Mouse (Mus musculus) heart, adult 2 months (tissue): ENCODE data around the gene 4930519P11Rik. TPM values are rescaled to one million over a fixed set of nuclear protein-coding genes. Genes with fewer than 3 reads are reported as not detected.

Source experiments
- DNase-seq, 2 experiments: peaks; one replicate each; pipeline ENCODE4 v3.0.0; 2021
- H3K27ac ChIP-seq: fragments of 200-600 bp; 2 replicates; pipeline ENCODE4 v1.8.1; 2022
- H3K27me3 ChIP-seq: fragments of 200-500 bp; 2 replicates; pipeline ENCODE4 v1.6.1; 2012; ENCODE audit warnings: mild to moderate bottlenecking, low read length, inconsistent platforms, mixed read lengths; ENCODE audit not compliant: control insufficient read depth, insufficient read depth
- H3K36me3 ChIP-seq: fragments of 200-500 bp; 2 replicates; pipeline ENCODE4 v1.6.1; 2012; ENCODE audit warnings: low read length, inconsistent platforms; ENCODE audit not compliant: control insufficient read depth, insufficient read depth
- H3K4me1 ChIP-seq: fragments of 200-500 bp; 2 replicates; pipeline ENCODE4 v1.6.1; 2011; ENCODE audit warnings: low read length; ENCODE audit not compliant: control insufficient read depth, insufficient read depth
- H3K4me3 ChIP-seq: fragments of 200-600 bp; 2 replicates; pipeline ENCODE4 v1.8.1; 2022
- H3K79me2 ChIP-seq: fragments of 200-500 bp; replicated peaks from 2 replicates; pipeline ENCODE4 v1.6.1; 2012; ENCODE audit warnings: mild to moderate bottlenecking, inconsistent platforms, low read length, moderate library complexity, mixed read lengths; ENCODE audit not compliant: control insufficient read depth, insufficient read depth
- H3K9ac ChIP-seq: fragments of 200-500 bp; 2 replicates; pipeline ENCODE4 v1.6.1; 2012; ENCODE audit warnings: low read depth, mild to moderate bottlenecking, control low read depth, inconsistent platforms, low read length, mixed read lengths
- CTCF ChIP-seq: fragments of 200-600 bp; IDR thresholded peaks from 2 replicates; pipeline ENCODE4 v1.8.1; 2022; ENCODE audit warnings: antibody characterized with exemption, mild to moderate bottlenecking, moderate library complexity
- EP300 ChIP-seq: fragments of 200-500 bp; IDR thresholded peaks from 2 replicates; pipeline ENCODE4 v1.6.1; 2011; ENCODE audit warnings: low read depth, low read length, control low read depth; ENCODE audit not compliant: insufficient read depth
- POLR2A ChIP-seq: fragments of 200-500 bp; IDR thresholded peaks from 2 replicates; pipeline ENCODE4 v1.6.1; 2011; ENCODE audit warnings: mild to moderate bottlenecking, low read depth, low read length, control low read depth; ENCODE audit not compliant: insufficient read depth
- WGBS: fragments of 180-500 bp; shearing (Covaris S2); methylation state at CpG from one replicate; pipeline ENCODE4 v1.1.7; 2018; 5-methylcytosine and 5-hydroxymethylcytosine counted together
- intact Hi-C: fragments of 180-260 bp; cut with DNase I; formaldehyde crosslinking; loops from one replicate; pipeline ENCODE4 v1.15.1; 2025
- polyA plus RNA-seq: library from polyadenylated mRNA; depleted of rRNA; stranded (reverse); fragments of >200 nt; gene quantifications from 2 replicates; pipeline ENCODE4 v1.2.3, GENCODE M21; 2012
- total RNA-seq, 2 experiments: library from RNA; stranded (reverse); gene quantifications; 2 replicates each; pipeline ENCODE4 v1.2.3; 2021

Gene 4930519P11Rik
- total and polyA plus RNA-seq, 3 experiments = 0.57 TPM; not detected in 2

- TF ChIP-seq EP300 (no peak), CTCF (peak; percentile 64), POLR2A (no peak)
- H3K27me3 ChIP-seq = no peaks in the 10 kb centered on the region
- intact Hi-C loops = loop anchor here (2.0 kb wide), 1 partner anchor 296 kb away; no protein-coding TSS in a partner anchor
- no peaks in the 10 kb centered on the region for H3K79me2 ChIP-seq
- H3K27ac ChIP-seq = no peak overlapping the region
- no peak overlapping the region for H3K4me3 ChIP-seq
- 81% methylated on average over 5 of the region's 5 CpGs for WGBS
- DNase-seq = no peak
- no peaks in the 10 kb centered on the region for H3K36me3 ChIP-seq
- H3K9ac ChIP-seq = no peak overlapping the region
- no peaks in the 10 kb centered on the region for H3K4me1 ChIP-seq
These were observed 33.4 kb upstream of the 4930519P11Rik start for GRCm38 (mm10) chr2:154646634-154647033.

DNA sequence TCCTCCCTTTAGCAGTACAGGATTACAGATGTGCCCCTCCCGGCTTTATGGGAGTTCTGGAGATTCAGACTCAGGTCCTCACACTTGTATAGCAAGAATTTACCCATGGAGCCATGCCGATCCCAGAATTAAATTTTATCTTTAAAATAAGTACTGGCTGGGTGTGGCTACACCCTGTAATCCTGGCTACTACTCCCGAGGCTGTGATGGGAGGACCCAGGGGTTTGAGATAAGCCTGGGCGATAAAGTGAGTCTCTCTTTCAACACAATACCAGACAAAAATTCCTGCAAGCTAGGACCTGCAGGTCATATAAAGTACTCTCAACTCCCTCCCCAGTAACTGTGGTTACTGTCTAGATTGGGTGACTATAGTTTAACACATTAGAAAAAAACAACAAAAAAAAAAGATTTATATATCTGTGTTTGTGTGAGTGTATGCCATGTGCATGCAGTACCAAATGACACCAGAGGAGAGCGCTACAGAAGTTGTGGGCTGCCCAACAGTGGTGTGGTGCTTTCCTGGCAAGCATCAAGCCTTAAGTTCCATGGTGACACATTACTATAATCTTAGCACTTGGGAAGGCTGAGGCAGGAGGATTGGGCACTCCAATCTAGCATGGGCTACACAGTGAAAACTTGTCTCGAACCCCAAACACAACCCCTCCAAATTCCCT is 29.6 kb upstream of the 4930519P11Rik start:
- no peaks in the 10 kb centered on the region for H3K79me2 ChIP-seq
- no peak overlapping the region for H3K9ac ChIP-seq
- WGBS = 73% methylated on average over 6 of the region's 6 CpGs
- H3K27ac ChIP-seq = no peak overlapping the region
- TF ChIP-seq CTCF = 0 out of 2 replicates have a peak, but pooled peaks have one; percentile 6
- no peak for TF ChIP-seq EP300
- H3K4me3 ChIP-seq = no peak overlapping the region
- no peaks in the 10 kb centered on the region for H3K27me3 ChIP-seq
- intact Hi-C loops = no loop called here
- H3K4me1 ChIP-seq = no peaks in the 10 kb centered on the region
- no peaks in the 10 kb centered on the region for H3K36me3 ChIP-seq
- no peak for DNase-seq

DNA sequence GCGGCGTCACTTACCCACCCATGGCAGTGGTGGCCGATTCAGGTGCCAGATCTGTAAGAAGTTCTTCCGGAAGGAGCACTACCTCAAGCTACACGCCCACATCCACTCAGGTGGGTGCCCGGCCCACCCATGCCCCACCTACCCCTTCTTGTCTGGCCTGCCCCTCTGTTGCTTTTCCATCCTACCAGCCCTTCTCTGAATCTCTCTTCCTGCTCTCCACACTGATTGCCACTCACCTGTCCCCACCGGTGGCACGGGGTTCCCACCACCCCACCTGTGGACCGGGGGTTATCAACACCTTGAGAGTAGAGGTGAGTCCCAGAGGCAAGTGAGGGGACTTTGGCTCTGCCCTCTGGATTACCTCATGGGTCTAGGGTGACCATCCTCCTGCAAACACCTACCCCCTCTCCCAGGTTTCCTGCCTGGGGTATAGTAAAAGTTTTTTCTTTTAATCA is 28.8 kb upstream of the 4930519P11Rik start:
- Histone ChIP-seq H3K27ac (no peak overlapping the region), H3K4me3 (no peak overlapping the region), H3K9ac (no peak overlapping the region), H3K79me2 (no peaks in the 10 kb centered on the region), H3K27me3 (no peaks in the 10 kb centered on the region), H3K4me1 (no peaks in the 10 kb centered on the region), H3K36me3 (no peaks in the 10 kb centered on the region)
- WGBS = 97% methylated on average over 9 of the region's 9 CpGs
- no peak for TF ChIP-seq POLR2A
- no peak for TF ChIP-seq EP300
- TF ChIP-seq CTCF = no peak
- intact Hi-C loops = no loop called here
- DNase-seq = no peak

DNA sequence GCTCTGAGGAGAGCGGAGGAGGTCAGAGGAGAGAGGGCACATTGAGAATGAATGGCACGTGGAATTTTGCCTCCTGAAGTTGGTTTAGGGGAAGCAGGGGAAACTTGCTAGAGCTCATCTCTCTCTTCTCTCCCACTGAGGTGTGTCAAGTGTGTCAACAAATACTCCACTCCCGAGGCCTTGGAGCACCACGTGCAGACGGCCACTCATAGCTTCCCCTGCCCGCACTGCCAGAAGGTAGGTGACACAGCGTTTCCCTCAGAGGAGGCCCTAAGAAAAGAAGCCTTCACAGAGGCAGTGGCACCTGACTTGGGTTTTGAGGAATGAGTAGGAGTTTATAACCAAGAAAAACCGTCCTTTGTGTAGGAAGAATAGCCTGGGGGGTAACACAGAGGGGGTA is 27.9 kb upstream of the 4930519P11Rik start:
- no peak for DNase-seq
- WGBS = 83% methylated on average over 8 of the region's 8 CpGs
- intact Hi-C loops = no loop called here
- Histone ChIP-seq H3K4me1 (no peaks in the 10 kb centered on the region), H3K9ac (no peak overlapping the region), H3K4me3 (no peak overlapping the region), H3K27ac (no peak overlapping the region), H3K36me3 (no peaks in the 10 kb centered on the region), H3K79me2 (no peaks in the 10 kb centered on the region), H3K27me3 (no peaks in the 10 kb centered on the region)
- no peak for TF ChIP-seq EP300
- no peak for TF ChIP-seq CTCF
- no peak for TF ChIP-seq POLR2A

DNA sequence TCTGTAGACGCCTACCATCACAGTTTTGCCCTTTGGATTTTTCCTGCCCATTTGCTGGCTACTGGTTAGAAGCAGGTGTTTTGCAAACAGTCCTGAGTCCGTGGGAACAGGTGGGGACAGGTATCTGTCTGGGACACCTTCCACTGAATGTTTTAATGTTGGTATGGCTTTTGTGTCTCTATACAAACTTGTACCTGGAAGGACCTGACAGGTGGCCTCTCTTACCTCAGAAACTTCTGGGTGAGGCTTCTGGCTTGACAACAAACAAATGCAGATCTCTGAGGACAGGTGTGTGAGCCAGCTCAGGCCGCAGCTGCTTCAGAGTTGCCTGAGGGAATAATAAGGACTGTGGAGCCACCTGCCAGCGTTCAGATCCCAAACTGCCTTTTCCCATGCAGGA is 25.9 kb upstream of the 4930519P11Rik start:
- WGBS = 96% methylated on average over 4 of the region's 4 CpGs
- no peak for DNase-seq
- TF ChIP-seq POLR2A (no peak), CTCF (no peak), EP300 (no peak)
- intact Hi-C loops = no loop called here
- H3K36me3 ChIP-seq = no peaks in the 10 kb centered on the region
- H3K79me2 ChIP-seq = no peaks in the 10 kb centered on the region
- H3K4me1 ChIP-seq = no peaks in the 10 kb centered on the region
- H3K9ac ChIP-seq = no peak overlapping the region
- no peaks in the 10 kb centered on the region for H3K27me3 ChIP-seq
- no peak overlapping the region for H3K27ac ChIP-seq
- no peak overlapping the region for H3K4me3 ChIP-seq

GRCm38 (mm10) chr2:154638521-154638920 is 25.3 kb upstream of the 4930519P11Rik start:
- H3K4me1 ChIP-seq = no peaks in the 10 kb centered on the region
- 97% methylated on average over 3 of the region's 3 CpGs for WGBS
- TF ChIP-seq EP300 = no peak
- peak; percentile 17; the same call in 1 of the 2 replicates for TF ChIP-seq CTCF
- H3K27me3 ChIP-seq = no peaks in the 10 kb centered on the region
- H3K9ac ChIP-seq = no peak overlapping the region
- no peaks in the 10 kb centered on the region for H3K79me2 ChIP-seq
- intact Hi-C loops = no loop called here
- H3K27ac ChIP-seq = no peak overlapping the region
- no peak for DNase-seq
- H3K4me3 ChIP-seq = no peak overlapping the region
- H3K36me3 ChIP-seq = no peaks in the 10 kb centered on the region

DNA sequence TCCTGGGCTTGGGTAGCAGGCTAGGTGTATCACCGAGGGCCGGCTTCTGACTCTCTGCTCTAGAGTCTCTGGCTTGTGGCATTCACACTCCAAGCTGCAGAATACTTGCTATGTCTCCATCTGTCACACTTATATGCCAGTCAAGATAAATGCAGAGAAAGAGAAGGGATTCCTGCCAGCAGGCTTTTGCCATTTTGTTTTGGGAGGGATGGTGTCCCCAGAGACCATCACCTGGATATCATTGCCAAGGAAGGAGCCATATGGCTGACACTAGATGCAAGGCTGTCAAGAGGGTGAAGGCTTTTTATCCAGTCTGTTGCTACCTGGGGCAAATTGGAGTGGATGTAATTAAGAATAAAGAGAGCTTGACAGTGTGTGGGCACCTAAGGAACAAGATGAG is 22.6 kb upstream of the 4930519P11Rik start:
- DNase-seq = no peak
- WGBS = 86% methylated on average over 2 of the region's 2 CpGs
- no peaks in the 10 kb centered on the region for H3K79me2 ChIP-seq
- TF ChIP-seq CTCF (no peak), POLR2A (no peak), EP300 (no peak)
- H3K27me3 ChIP-seq = no peaks in the 10 kb centered on the region
- H3K4me1 ChIP-seq = no peaks in the 10 kb centered on the region
- no peak overlapping the region for H3K27ac ChIP-seq
- intact Hi-C loops = no loop called here
- no peak overlapping the region for H3K4me3 ChIP-seq
- H3K36me3 ChIP-seq = no peaks in the 10 kb centered on the region
- H3K9ac ChIP-seq = no peak overlapping the region
